Mouse (Mus musculus): ENCODE measurements around the gene Emid1.

DNA sequence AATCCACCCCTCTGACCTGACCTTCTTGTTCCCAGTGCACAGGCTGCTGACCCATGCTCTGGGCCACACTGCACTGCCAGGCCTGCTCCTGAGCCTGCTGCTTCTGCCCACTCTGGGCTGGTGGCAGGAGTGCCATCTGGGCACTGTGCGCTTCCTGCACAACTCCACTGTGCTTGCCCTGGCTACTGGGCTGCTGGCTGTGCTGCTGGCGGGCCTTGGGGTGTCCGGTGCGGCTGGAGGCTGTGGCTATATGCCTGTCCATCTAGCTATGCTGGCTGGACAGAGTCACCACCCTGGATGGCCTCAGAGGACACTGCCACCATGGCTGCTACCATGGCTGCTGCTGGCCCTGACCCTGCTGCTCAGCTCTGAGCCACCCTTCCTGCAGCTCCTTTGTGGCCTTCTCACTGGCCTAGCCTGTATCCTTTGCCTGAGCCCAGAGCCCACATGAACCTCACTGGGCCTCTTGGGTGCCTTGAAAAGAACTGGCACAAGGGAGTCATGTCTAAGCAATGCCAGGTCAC is 48.0 kb downstream of the Emid1 start:
- TF ChIP-seq POLR2A (IDR thresholded peaks at IDR 0.05; ENCODE audit: borderline replicate concordance, insufficient read depth, low read length) (no peak), CTCF (IDR thresholded peaks at IDR 0.05; ENCODE audit: borderline replicate concordance, insufficient read depth, low read depth, low read length) (no peak)
